Mouse (Mus musculus) testis, postnatal 10 days (tissue): ENCODE data around the gene Psmb5.
A peak's percentile ranks its signal among the peaks of the same experiment; 100 is the strongest.

Experiments
- DNase-seq: peaks from one replicate; pipeline ENCODE4 v3.0.0; 2021; ENCODE audit warnings: low spot score

The Psmb5 gene

DNA sequence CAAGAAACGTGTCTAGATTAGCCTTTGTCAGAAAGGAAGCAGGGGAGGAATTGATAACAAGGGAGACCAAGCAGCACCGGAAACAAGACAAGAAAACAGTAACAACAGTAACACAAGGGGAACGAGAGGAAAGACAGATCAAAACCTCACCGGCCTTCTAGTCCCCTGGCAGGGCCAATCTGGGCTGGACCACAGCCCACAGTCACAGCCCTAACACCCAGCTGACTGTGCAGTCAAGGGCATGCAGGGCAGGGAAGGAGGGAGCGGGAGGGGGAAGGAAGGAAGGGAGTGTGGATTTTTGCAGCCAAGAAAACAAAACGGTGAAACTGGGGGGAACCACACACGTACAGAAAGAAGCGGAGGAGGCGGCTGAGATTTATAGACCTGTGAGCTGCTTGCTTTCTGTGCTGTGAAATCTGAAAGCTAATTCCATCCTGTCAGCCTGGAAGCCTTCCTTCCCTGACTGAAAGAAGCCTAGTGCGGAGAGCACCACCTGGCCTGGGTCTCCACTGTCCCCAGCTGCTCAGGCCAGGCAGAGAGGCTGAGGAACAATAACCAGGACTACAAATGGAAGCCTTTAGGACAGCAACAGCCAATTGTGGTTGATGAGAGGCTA is 25.4 kb downstream of the Psmb5 start:
- peak; percentile 67 for DNase-seq

DNA sequence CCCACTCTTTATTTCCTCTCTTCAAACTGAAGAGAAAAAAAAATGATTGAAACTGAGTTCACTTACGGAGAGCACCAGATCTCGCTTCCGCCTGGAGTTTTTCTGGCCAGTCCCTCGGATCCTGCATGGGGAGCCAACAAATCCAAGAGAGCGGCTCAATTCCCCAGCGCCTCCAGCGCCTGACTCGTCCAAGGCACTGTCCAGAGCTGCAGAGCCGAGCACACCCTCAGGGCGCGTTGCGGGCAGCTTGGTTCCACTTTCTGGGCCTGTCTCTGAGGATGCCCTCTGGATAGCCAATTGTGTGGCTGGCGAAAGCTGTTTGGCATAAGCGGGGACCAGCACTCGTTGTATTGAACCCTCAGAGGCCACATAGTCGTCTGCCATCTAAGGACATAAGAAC is 26.8 kb downstream of the Psmb5 start:
- DNase-seq = no peak

DNA sequence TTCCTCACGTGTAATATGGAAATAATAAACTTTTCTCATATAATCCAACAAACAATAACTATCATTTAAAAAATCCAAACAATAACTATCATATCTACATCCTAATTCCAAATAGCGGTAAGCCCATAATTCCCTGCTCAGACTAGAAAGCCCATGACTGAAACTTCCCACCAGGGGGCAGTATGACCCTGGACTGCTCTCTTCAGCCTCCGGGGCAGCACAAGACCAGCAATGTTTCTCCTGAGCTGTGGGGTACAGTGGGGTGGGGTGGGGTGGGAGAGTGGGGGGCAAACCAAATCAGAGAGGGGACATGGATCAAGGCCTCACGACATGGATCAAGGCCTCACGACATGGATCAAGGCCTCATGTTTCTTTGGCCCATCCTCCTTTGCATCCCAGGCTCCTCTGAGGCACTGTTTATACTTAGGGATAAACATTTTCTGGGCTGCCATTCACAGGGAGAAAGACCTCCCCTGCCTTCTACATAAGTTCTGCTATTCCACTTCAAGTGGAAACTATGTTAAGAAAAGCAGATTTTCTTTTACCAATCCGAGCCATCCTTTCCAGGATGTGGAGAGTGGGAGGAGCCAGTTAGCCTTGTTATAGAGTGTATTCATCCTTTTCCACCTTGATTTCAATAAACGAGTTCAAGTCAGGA is 34.0 kb downstream of the Psmb5 start:
- peak; percentile 81 for DNase-seq

DNA sequence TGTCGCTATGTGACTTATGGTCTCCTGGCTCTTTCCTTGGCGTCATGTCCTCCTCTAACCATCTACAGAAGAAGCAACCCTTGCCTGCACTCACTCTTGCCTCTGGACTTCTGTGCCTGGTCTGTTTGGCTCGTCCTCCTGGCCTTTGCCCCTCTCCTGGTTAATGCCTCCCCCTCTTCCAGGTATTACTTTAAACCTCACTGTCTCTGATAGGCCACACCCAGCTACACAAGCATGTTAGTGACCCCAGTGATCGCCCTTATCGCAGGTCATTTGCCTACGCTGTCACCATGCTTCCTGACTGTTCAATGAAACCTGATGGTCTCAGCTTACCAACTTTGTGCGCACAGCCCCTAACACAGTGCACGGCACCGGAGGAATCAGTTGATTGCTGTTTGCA is 35.3 kb downstream of the Psmb5 start:
- no peak for DNase-seq

DNA sequence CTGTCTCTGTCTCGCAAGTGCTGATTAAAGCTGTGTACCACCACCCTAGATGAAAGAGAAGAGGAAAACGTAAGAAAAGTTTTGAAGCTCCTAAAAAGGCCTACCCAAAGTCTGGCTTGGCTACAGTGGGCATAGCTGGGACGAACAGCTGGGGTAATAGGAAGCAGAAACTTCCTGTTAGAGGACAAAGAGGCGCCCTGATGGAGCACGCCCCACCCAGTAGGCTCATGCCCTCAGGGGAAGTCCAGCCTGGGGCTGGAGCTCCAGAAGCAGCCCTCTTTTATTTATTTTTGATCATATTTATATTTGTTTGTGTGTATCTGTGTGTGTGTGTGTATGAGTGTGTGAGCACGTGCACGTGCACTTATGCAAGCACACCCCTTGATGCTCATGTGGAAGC is 38.2 kb downstream of the Psmb5 start:
- DNase-seq = no peak

DNA sequence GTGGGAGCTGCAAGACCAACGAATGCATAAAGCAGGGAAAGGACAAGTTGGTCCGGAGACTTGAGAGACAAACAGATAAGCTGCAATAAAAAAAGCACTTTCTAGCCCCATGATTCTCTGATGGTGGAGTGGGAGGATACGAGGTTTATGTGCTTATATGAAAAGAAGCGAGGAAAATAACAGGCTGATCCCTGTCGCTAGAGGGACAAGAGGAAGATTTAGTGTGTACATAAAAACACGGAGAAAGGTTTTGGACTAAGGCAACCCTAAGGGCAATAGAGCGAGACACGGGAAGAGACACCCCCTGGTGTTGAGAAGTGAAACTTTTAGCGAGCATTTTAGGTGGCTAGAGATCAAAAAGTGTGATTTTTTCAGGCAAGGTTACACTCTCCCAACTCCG is 39.8 kb downstream of the Psmb5 start:
- peak; percentile 45 for DNase-seq

DNA sequence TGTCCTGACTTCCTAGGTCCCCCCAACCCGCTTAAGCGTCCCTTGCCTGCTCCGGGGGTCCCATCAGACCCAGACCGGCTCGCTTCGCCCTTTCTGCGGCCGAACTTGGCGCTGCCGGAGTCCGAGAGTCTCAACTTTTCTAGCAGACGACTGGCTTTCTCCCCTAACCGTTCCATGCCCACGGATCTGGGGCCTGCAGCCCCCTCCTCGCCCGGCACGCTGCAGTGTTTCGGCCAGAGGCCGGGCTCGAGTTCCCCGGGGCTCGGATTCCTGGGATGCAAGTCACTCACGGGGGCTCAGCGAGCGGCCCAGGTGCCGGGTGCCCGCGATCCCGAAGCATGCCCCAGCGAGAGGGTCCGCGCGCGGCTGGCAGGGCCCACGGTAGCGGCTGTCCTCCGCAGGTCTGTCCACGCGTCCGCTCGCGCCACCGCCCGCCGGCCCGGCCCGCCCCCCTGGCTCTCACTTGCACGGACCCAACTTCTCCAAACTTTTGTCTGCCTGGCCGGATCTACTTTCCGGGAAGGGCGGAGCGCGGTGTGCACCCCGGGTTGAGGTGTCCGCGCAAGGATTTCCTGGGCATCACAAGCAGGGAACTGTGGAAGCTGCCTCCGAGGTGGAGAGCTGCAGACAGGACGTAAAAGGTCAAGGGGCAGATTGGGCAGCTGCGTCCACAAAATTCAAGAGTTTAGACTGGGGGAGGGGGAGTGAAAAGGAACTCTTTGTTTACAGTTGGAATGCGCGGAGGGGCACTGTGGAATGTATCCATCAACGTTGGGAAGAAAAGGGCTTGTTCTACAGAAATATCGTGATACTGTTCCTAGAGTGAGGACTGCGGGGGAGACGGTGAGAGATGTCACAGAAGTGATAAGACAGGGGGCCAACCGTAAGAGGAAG is 40.5 kb downstream of the Psmb5 start, which contains the start of gene Ajuba:
Gene Ajuba (minus strand): TSS at position 470 of the 894 bp plus-strand sequence.
- peak; percentile 92 for DNase-seq

DNA sequence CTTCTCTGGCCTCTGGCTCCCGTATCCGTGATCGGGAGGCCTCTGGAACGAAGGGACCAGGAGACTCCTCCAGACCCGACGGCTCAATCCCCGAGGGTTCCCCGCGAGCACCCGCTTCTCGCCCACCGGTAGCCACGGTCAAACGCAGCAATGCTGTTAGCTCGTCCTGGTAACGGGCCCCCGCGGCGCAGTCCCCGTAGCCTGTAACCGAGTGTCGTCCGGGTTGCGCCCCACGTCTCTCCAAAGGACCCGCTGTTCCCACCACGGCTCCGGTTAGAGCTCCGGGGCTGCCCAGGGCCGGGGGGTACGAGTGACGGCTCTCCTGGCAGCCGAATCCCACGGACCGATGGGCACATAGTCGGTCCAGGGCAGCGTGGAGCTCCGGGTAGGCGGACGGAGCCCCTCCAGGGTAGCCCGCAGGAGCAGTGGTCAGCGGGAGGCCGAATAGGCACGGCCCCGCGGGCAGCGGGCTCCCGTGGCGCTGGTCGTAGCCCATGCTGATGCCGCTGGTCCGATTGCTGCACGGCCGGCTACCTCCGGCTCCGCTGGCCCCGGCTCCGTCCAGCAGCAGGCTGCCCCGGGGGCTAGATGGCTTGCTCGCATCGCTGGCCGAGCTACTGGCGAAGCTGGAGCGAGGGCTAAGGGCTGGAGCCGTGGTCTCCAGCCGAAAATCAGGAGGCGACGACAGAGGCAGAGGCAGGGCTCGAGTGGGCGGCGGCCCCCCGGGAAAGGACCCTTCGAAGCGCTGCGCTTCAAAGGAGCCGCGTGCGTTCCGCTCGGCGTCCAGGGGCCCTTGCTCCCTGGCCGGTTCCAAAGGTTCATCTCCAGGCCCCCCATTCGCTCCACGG is 41.4 kb downstream of the Psmb5 start:
- DNase-seq = peak; percentile 68

DNA sequence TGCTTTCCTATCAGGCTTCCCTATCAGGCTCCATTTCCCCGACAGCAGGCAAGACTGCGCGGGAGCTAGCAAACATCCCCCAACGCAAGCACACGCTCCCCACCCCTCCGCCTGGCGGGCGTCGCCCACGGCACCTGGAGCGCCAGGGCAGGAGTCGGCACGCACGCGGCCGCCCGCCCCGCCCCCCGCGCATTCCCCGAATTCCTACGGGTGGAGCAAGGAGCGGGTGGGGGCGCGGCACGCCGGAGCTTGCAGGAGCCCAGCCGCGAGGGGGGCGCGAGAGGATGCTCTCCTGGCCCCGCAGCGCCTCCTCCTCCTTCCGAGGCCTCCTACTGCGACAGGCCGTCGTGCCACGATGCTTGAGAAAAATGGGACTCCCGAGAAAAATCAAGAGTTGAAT is 42.2 kb downstream of the Psmb5 start:
- peak; percentile 95 for DNase-seq

DNA sequence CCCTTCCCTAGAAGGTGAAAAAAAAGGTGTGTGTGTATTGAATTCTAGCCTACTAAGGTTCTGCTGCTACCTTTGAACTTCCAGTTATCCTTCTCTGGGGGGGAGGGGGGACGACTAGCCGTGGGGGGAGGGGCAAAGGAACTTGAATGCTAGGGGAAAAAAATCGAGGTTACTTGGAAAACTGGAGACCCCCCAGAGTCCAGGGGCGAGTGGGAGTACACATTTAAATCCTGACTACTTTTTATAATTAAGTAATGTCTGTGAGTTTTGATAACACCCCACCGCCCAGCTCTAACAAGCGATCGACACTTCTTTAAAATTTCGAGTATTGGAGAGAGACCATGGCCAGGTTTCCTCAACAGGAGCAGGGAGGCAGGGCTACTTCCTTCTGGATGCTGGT is 42.8 kb downstream of the Psmb5 start:
- no peak for DNase-seq

DNA sequence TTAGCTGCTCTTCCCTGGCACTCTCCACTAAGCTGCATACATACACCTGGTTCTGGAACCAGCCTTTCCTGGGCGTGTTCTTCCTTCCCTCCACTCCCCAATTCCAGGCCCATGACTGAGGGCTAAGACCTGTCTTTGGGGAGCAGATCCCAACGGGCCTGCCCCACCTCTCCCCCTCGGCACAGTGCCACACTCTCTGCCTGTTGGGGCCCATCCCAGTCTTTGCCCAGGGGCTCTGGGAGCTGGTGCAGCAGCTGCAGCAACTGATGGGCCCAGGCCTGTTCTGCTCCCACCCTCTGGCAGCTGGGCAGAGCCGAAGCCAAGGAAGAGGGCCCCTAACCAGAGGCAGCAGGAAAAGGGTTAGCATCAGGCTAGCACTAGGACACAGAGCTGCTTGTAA is 43.6 kb downstream of the Psmb5 start:
- DNase-seq = peak; percentile 59

DNA sequence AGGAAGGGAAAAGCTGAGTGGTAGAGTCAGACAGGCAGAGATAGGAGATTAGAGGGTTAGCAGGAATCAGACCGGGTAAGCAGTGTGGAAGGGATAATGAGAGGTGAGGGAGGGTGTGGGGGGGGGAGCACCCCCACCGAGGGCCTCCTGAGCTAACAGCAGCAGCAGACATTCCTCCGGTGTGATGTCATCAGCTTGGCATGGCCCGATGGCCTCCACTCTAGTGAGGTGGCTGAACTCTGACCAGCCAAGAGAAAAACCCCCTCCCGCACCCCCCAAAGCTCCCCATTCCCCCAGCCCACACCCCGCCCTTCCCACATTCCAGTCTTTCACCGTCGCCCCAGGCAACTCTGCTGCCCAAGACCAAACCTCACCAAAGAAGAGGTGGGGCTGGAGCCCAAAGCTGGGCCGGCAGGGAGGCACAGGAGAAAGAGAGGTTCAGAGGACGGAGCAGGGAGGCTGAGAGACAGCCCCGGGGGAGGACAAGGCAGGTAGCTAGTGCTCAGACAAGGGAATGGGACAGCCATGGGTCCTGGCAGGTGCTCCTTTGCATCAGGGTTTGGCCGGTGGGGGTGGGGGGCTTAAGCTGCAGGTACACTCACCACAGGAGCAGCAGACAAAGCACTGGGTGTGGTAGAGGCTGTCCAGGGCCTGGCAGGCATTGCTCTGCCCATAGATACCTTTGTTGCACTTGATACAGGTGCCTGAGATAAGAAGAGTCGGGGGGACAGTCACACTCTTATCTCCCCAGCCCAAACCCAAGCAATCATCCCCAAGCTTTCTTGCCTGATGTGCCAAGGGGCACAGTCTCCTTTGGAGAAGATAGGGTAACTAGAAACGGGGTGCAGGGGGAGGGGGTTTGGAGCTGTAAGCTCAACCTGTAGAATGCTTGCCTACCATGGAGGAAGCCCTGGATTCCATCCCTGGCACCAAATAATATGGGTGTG is 44.8 kb downstream of the Psmb5 start:
- DNase-seq = peak; percentile 55

DNA sequence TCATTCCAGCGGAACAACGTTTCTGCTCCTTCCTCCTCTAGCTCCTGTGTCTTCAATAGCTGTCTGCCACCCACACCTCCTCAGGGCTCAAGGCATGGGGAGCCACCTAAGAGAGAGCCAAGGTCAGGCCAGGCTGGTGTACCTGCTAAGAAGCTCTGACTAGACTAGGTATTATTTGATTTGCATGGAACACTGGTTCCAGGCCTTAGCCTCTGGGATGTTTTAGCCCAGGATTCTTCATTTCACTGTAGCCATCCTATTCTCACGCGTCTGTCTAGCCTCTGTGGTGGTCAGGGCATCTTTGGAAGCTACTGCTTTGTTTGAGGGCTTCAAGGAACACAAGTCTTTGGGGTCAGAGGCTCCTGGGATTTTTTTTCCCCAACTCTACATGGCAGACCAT is 45.7 kb downstream of the Psmb5 start:
- no peak for DNase-seq

DNA sequence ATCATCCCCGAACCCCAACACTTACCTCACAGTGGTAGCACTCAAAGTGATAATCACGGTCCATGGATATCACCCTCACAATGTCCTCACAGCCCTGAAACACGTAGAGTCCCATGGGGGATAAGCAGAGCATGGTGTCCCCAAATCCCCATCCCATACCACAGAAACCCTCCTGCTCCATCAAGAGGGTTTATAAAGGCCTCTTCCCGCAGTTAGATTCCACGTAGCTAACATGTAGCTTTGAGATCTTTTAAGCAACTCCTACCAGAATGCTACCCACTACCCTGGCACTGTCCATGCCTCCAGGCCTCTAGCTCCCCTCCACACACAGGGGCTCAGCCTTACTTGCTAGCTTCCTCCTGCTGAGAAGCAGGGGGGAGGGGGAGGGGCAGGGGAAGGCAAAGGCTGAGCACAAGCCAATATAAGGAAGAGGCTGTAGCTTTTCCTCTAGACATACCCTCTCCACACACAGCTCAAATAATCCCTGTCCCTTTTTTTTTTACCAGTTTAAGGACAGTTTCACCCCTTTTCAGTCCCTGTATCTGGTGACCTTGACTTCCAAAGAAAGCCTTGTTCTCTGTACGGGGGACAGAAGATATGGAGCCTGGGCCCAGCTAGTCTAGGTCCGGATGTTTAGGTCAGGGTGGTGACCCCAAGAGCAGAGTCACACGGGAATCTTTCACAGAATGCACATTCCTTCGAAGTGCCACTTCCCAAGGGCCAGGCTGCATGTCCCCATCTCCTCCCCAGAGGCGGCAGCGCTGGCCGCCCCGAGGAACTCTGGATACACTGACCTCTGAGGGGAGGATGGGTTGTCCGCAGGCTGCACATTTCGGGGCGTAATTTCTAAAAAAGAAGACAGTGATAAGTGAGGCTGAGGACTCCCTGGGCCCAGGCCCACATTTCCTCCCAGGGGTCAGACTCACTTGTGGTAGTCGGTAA is 48.1 kb downstream of the Psmb5 start:
- no peak for DNase-seq

DNA sequence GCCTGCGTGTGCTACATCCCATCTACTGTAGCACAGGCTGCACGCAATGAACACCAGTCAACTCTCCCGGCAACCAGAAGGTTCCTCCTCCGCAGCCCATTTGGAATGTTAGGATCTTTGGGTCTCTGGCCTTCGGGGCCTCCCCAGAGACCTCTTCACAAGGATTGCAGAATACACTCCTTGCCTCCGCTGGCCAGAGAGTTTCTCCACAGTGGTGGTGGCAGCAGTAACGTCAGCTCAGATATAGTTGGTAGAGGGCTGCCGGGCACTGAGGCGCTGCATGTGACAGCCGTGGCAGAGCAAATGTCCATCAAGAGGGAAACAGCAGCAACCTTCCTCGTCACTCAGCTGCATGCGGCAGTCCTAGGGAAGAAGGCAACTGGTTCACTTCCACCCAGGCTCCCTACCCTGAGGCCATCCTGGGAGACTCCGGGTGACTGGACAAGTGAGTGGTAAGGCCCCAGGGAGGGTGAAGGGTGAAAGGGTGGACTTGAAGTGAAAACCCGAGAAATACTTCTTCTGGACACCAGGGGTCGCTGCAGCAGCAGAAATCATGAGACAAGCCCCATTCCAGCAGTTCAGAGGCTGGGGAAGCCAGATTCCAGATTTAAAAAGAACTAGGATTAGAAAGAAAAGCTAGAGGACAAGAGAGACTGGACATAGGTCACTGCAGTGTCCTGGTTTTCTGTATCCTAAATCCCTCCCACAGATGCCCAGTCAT is 49.0 kb downstream of the Psmb5 start:
- peak; percentile 82 for DNase-seq
